Comparison of ENCODE assay signal across 8 mouse cellular contexts in genomic region chr17:25835301-25835700, GRCm38 (mm10). TPM values are rescaled to one million over a fixed set of nuclear protein-coding genes. Genes with fewer than 3 reads are reported as not detected.
DNase-seq lines count a peak whose midpoint lies in the region; ATAC-seq and TF ChIP-seq lines count a peak whose summit lies in the region.
"Had no signal": no experiment of that assay in that cellular context is flagged by ENCODE, and none has a peak within 500 bp of the region (broad histone marks: within the 10 kb centered on the region; RNA-seq: fewer than 3 reads in every experiment).

No protein-coding gene starts in this region.

- 94% methylated on average over 7 of the region's 7 CpGs for WGBS in kidney, postnatal 0 days
- 89% methylated on average over 7 of the region's 7 CpGs for WGBS in embryonic facial prominence, embryonic 15.5 days
- 93% methylated on average over 7 of the region's 7 CpGs for WGBS in intestine, embryonic 15.5 days
- WGBS in neural tube, embryonic 13.5 days, result 95% methylated on average over 7 of the region's 7 CpGs

- no peak overlapping the region for H3K4me3 ChIP-seq in kidney, postnatal 0 days (replicated peaks; ENCODE audit: low read depth, low read length)
- H3K4me3 ChIP-seq in embryonic facial prominence, embryonic 15.5 days (replicated peaks), result peak overlapping the region; percentile 86
- H3K4me3 ChIP-seq in intestine, embryonic 15.5 days (replicated peaks), result peak overlapping the region; percentile 83; the same call in 1 of the 2 replicates
- H3K4me3 ChIP-seq in neural tube, embryonic 13.5 days, result 0 out of 2 replicates have a peak overlapping the region, but pooled peaks have one; percentile 76

- H3K9ac ChIP-seq in kidney, postnatal 0 days (ENCODE audit: low read depth, low read length), result peak overlapping the region; percentile 76; the same call in 1 of the 2 replicates
- no peak overlapping the region for H3K9ac ChIP-seq in embryonic facial prominence, embryonic 15.5 days
- H3K9ac ChIP-seq in intestine, embryonic 15.5 days, result peak overlapping the region; percentile 85; the same call in 1 of the 2 replicates
- peak overlapping the region; percentile 76; the same call in 1 of the 2 replicates for H3K9ac ChIP-seq in neural tube, embryonic 13.5 days

- no peak for TF ChIP-seq CTCF in kidney, postnatal 0 days (IDR thresholded peaks at IDR 0.05; ENCODE audit: low read depth)

- no peaks in the 10 kb centered on the region for H3K9me3 ChIP-seq in kidney, postnatal 0 days (replicated peaks; ENCODE audit: low read length)
- no peaks in the 10 kb centered on the region for H3K9me3 ChIP-seq in embryonic facial prominence, embryonic 15.5 days (replicated peaks)
- H3K9me3 ChIP-seq in intestine, embryonic 15.5 days, result no peaks in the 10 kb centered on the region
- no peaks in the 10 kb centered on the region for H3K9me3 ChIP-seq in neural tube, embryonic 13.5 days

- H3K27ac ChIP-seq in kidney, postnatal 0 days, result no peak overlapping the region
- H3K27ac ChIP-seq in embryonic facial prominence, embryonic 15.5 days (replicated peaks), result peak overlapping the region; percentile 58; the same call in 1 of the 2 replicates
- H3K27ac ChIP-seq in intestine, embryonic 15.5 days, result no peak overlapping the region
- H3K27ac ChIP-seq in neural tube, embryonic 13.5 days (replicated peaks), result no peak overlapping the region

- H3K4me1 ChIP-seq in kidney, postnatal 0 days (replicated peaks; ENCODE audit: insufficient read depth, low read length), result peaks cover 45% of the 10 kb centered on the region
- H3K4me1 ChIP-seq in embryonic facial prominence, embryonic 15.5 days, result peaks cover 61% of the 10 kb centered on the region
- H3K4me1 ChIP-seq in intestine, embryonic 15.5 days (replicated peaks), result peaks cover 65% of the 10 kb centered on the region
- peaks cover 76% of the 10 kb centered on the region for H3K4me1 ChIP-seq in neural tube, embryonic 13.5 days (replicated peaks)

- peaks cover 33% of the 10 kb centered on the region for H3K36me3 ChIP-seq in kidney, postnatal 0 days (ENCODE audit: insufficient read depth, low read length)
- peaks cover 45% of the 10 kb centered on the region for H3K36me3 ChIP-seq in embryonic facial prominence, embryonic 15.5 days
- H3K36me3 ChIP-seq in intestine, embryonic 15.5 days, result peaks cover 21% of the 10 kb centered on the region
- H3K36me3 ChIP-seq in neural tube, embryonic 13.5 days, result peaks cover 47% of the 10 kb centered on the region

- H3K27me3 ChIP-seq in kidney, postnatal 0 days (ENCODE audit: insufficient read depth, low read length), result no peaks in the 10 kb centered on the region
- H3K27me3 ChIP-seq in embryonic facial prominence, embryonic 15.5 days, result no peaks in the 10 kb centered on the region
- no peaks in the 10 kb centered on the region for H3K27me3 ChIP-seq in intestine, embryonic 15.5 days (replicated peaks)
- no peaks in the 10 kb centered on the region for H3K27me3 ChIP-seq in neural tube, embryonic 13.5 days

- no peak for ATAC-seq in kidney, postnatal 0 days (replicated peaks; ENCODE audit: low FRiP score, low read depth)
- no peak for ATAC-seq in embryonic facial prominence, embryonic 15.5 days (ENCODE audit: insufficient number of reproducible peaks, low FRiP score, low TSS enrichment, low read depth)
- no peak for ATAC-seq in intestine, embryonic 15.5 days
- ATAC-seq in neural tube, embryonic 13.5 days (ENCODE audit: low read depth), result no peak

- intact Hi-C loops in gastrocnemius, postnatal 36 days (cut with DNase I), result no loop called here

- peak overlapping the region; percentile 92 for H3K4me2 ChIP-seq in kidney, postnatal 0 days (ENCODE audit: low read length)
- peak overlapping the region; percentile 86 for H3K4me2 ChIP-seq in embryonic facial prominence, embryonic 15.5 days (replicated peaks)
- peak overlapping the region; percentile 91 for H3K4me2 ChIP-seq in intestine, embryonic 15.5 days (replicated peaks)
- peak overlapping the region; percentile 98 for H3K4me2 ChIP-seq in neural tube, embryonic 13.5 days

- DNase-seq in kidney, postnatal 0 days (ENCODE audit: low spot score), result no peak
- no peak for DNase-seq in kidney, adult 11 months
- DNase-seq in retina, embryonic 14.5 days (ENCODE audit: low spot score), result no peak
- DNase-seq in gastrocnemius, postnatal 36 days, result no peak
- DNase-seq: lung, postnatal 4 days had no signal

RNA-seq across cellular contexts. Expression of gene Rhbdl1, which starts 1.8 kb away (rescaled TPM):
- polyA plus RNA-seq in kidney, postnatal 0 days (2015; fragmentation: Nextera tagmentation; extraction: Ambion mirVana), result 3.7 and 3.9 TPM in 2 replicates
- polyA plus RNA-seq in embryonic facial prominence, embryonic 15.5 days (2015; fragmentation: Nextera tagmentation; extraction: Ambion mirVana), result 2.7 and 3.2 TPM in 2 replicates
- polyA plus RNA-seq in intestine, embryonic 15.5 days (2015; fragmentation: Nextera tagmentation; extraction: Ambion mirVana), result 1.8 and 1.9 TPM in 2 replicates
- polyA plus RNA-seq in neural tube, embryonic 13.5 days (2015; fragmentation: Nextera tagmentation; extraction: Ambion mirVana), result 18.9 and 21.1 TPM in 2 replicates
- 10 to 100 TPM; 23.2 to 27.7 TPM for total RNA-seq in gastrocnemius, postnatal 36 days (2021)

RNA-seq across cellular contexts. Expression of gene Stub1, which starts 2.1 kb away (rescaled TPM):
- polyA plus RNA-seq in kidney, postnatal 0 days (2015; fragmentation: Nextera tagmentation; extraction: Ambion mirVana), result 267 and 287 TPM in 2 replicates
- 343 and 364 TPM in 2 replicates for polyA plus RNA-seq in embryonic facial prominence, embryonic 15.5 days (2015; fragmentation: Nextera tagmentation; extraction: Ambion mirVana)
- polyA plus RNA-seq in intestine, embryonic 15.5 days (2015; fragmentation: Nextera tagmentation; extraction: Ambion mirVana), result 297 and 322 TPM in 2 replicates
- polyA plus RNA-seq in neural tube, embryonic 13.5 days (2015; fragmentation: Nextera tagmentation; extraction: Ambion mirVana), result 284 and 316 TPM in 2 replicates
- 10 to 100 TPM; 85.4 to 86.0 TPM for total RNA-seq in gastrocnemius, postnatal 36 days (2021)

RNA-seq across cellular contexts. Expression of gene Gm20683, which starts 6.3 kb away (rescaled TPM):
- polyA plus RNA-seq in kidney, postnatal 0 days (2015; fragmentation: Nextera tagmentation; extraction: Ambion mirVana), result 2.7 and 2.8 TPM in 2 replicates
- 2.5 and 3.5 TPM in 2 replicates for polyA plus RNA-seq in embryonic facial prominence, embryonic 15.5 days (2015; fragmentation: Nextera tagmentation; extraction: Ambion mirVana)
- 1.1 and 2.4 TPM in 2 replicates for polyA plus RNA-seq in intestine, embryonic 15.5 days (2015; fragmentation: Nextera tagmentation; extraction: Ambion mirVana)
- polyA plus RNA-seq in neural tube, embryonic 13.5 days (2015; fragmentation: Nextera tagmentation; extraction: Ambion mirVana), result 6.9 and 7.5 TPM in 2 replicates
- 10 to 100 TPM; 18.6 to 19.2 TPM for total RNA-seq in gastrocnemius, postnatal 36 days (2021)

RNA-seq across cellular contexts. Expression of gene Jmjd8, which starts 6.6 kb away (rescaled TPM):
- 53.1 and 54.5 TPM in 2 replicates for polyA plus RNA-seq in kidney, postnatal 0 days (2015; fragmentation: Nextera tagmentation; extraction: Ambion mirVana)
- polyA plus RNA-seq in embryonic facial prominence, embryonic 15.5 days (2015; fragmentation: Nextera tagmentation; extraction: Ambion mirVana), result 44.9 and 46.2 TPM in 2 replicates
- 45.1 and 49.4 TPM in 2 replicates for polyA plus RNA-seq in intestine, embryonic 15.5 days (2015; fragmentation: Nextera tagmentation; extraction: Ambion mirVana)
- 55.2 and 60.6 TPM in 2 replicates for polyA plus RNA-seq in neural tube, embryonic 13.5 days (2015; fragmentation: Nextera tagmentation; extraction: Ambion mirVana)
- 10 to 100 TPM; 13.4 to 13.6 TPM for total RNA-seq in gastrocnemius, postnatal 36 days (2021)

RNA-seq across cellular contexts. Expression of gene Rhot2, which starts 9.3 kb away (rescaled TPM):
- 21.1 and 22.4 TPM in 2 replicates for polyA plus RNA-seq in kidney, postnatal 0 days (2015; fragmentation: Nextera tagmentation; extraction: Ambion mirVana)
- 24.5 and 25.8 TPM in 2 replicates for polyA plus RNA-seq in embryonic facial prominence, embryonic 15.5 days (2015; fragmentation: Nextera tagmentation; extraction: Ambion mirVana)
- 19.2 and 22.1 TPM in 2 replicates for polyA plus RNA-seq in intestine, embryonic 15.5 days (2015; fragmentation: Nextera tagmentation; extraction: Ambion mirVana)
- 15.4 and 18.3 TPM in 2 replicates for polyA plus RNA-seq in neural tube, embryonic 13.5 days (2015; fragmentation: Nextera tagmentation; extraction: Ambion mirVana)
- total RNA-seq in gastrocnemius, postnatal 36 days (2021), result 10 to 100 TPM; 63.4 to 68.4 TPM
